Mouse (Mus musculus): ENCODE measurements around the gene Gm21969. TPM values are rescaled to one million over a fixed set of nuclear protein-coding genes. Genes with fewer than 3 reads are reported as not detected.

Gm21969 gene
- not detected for total RNA-seq (2023)

GRCm38 (mm10) chr4:139602357-139603244 lies at the start of gene Gm21969:
Gene Gm21969, plus strand, starts transcription at chr4:139603186.

GRCm38 (mm10) chr4:139622373-139623282 lies 19.6 kb downstream of the Gm21969 start, which contains the start of gene Aldh4a1:
Gene Aldh4a1, plus strand, starts transcription at chr4:139622866.

GRCm38 (mm10) chr4:139653238-139653637 lies 50.3 kb downstream of the Gm21969 start, which contains the start of gene Tas1r2:
Gene Tas1r2, plus strand, starts transcription at chr4:139653538.

Other genes with a start within 250 kb of the Gm21969 start
- gene Iffo2, start 72.6 kb upstream of the Gm21969 start, total RNA-seq (2023) = 15.1 TPM
- 16.8 TPM for gene Aldh4a1, start 19.7 kb downstream of the Gm21969 start, total RNA-seq (2023)
- not detected for gene Tas1r2, start 50.4 kb downstream of the Gm21969 start, total RNA-seq (2023)
- not detected for gene Pax7, start 230.3 kb downstream of the Gm21969 start, total RNA-seq (2023)

Measured in CD4-positive naive resting alpha-beta T cell, adult 76 days (primary cell).